Mouse (Mus musculus): ENCODE results near the gene Pmpca.

DNA sequence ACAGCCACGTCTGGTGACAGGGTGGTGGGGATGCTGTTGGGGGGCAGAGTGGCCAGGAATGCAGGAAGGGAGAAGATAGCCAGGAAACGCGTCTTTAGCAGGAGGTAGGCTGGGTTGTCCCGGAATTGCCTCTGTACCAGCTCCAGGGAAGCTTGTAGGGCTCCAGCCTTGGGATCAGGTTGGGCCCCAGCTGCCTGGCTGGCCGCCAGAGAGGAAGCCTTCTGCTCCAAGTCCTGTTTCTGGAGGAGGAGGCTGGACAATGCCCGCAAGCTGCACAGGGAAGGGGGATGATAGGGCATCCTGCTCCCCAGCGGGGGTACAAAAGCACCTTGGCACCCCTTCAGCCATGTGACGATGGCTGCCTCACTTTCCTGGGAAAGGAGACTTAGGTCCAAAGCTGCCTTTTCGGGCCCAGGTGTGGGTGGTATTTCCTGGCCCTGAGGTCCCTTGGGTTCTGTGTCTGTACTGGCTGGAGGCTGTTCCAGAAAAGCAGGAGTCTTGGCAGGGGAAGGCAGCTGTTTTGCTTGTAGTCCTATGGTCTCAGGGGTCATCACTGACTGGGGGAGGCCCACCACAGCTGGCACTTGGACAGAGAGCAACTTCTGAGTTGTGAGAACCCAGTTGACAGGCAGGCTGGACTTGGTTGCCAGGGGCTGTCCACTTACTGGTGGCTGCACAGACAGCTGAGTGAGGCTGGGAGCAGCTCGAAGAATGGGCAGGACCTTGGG lies 24.2 kb upstream of the Pmpca start:
- TF ChIP-seq CTCF (IDR thresholded peaks at IDR 0.05; ENCODE audit: extremely low read depth, insufficient read depth, low read length) (no peak), POLR2A (IDR thresholded peaks at IDR 0.05; ENCODE audit: extremely low read depth, insufficient read depth, low read length) (no peak)
